Mouse (Mus musculus): ENCODE data around the gene 4921539E11Rik.

- TF ChIP-seq GATA1 (IDR thresholded peaks at IDR 0.05; ENCODE audit: borderline replicate concordance, low read length) = no peak
- no peak for TF ChIP-seq FLI1 (IDR thresholded peaks at IDR 0.05; ENCODE audit: low read length)
Measured at GRCm38 (mm10) chr4:103247813-103248212, 42.9 kb downstream of the 4921539E11Rik start.
